Mouse (Mus musculus): ENCODE measurements at regions not wholly inside any gene's neighbourhood (a gene's known extent, or its start where the extent isn't known, plus 50 kb on each side); places are given as distances from the start of the nearest gene placed in this dataset.

- WGBS = 37% methylated on average over 10 of the region's 10 CpGs
- Histone ChIP-seq H3K9ac (replicated peaks; ENCODE audit: low read depth) (no peak overlapping the region), H3K4me3 (ENCODE audit: low read depth, low read length) (no peak overlapping the region), H3K27ac (ENCODE audit: low read length) (no peak overlapping the region), H3K9me3 (ENCODE audit: low read length) (no peaks in the 10 kb centered on the region), H3K36me3 (ENCODE audit: insufficient read depth, low read length) (no peaks in the 10 kb centered on the region), H3K27me3 (replicated peaks; ENCODE audit: insufficient read depth, low read length) (no peaks in the 10 kb centered on the region), H3K4me2 (replicated peaks; ENCODE audit: low read depth, low read length) (no peak overlapping the region), H3K4me1 (ENCODE audit: insufficient read depth, low read depth, low read length) (no peaks in the 10 kb centered on the region)
- DNase-seq (ENCODE audit: low spot score) (peak; percentile 80), ATAC-seq (peak; percentile 82)
- TF ChIP-seq CTCF (IDR thresholded peaks at IDR 0.05) (peak; percentile 86), EP300 (IDR thresholded peaks at IDR 0.05) (peak; percentile 76)
Measured at GRCm38 (mm10) chr3:38201861-38202656, 282.6 kb downstream of the Ankrd50 start.

DNA sequence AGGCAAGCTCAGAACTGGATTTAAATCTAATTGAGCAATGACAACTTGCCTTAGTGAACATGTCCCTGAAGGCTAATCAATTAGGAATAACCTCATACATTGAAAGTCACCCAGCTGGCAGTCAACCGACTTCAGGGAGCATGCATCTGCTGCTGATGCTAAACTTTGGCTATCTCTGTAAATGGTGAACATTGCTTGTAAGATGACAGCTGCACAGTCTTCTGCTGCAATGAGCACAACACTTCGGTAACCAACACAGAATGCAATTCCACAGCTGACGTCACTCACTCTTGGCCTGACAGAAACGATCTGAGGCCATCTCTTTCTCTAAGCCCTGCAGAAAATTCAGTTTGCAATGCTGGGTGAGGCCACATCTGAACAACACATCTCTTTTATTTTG is 290.6 kb downstream of the Ankrd50 start:
- no peaks in the 10 kb centered on the region for H3K4me1 ChIP-seq (ENCODE audit: insufficient read depth, low read depth, low read length)
- DNase-seq (ENCODE audit: low spot score) (peak; percentile 61), ATAC-seq (peak; percentile 67)
- H3K9me3 ChIP-seq (ENCODE audit: low read length) = no peaks in the 10 kb centered on the region
- H3K27ac ChIP-seq (ENCODE audit: low read length) = no peak overlapping the region
- H3K4me3 ChIP-seq (ENCODE audit: low read depth, low read length) = no peak overlapping the region
- WGBS = 54% methylated on average over 4 of the region's 4 CpGs
- H3K36me3 ChIP-seq (ENCODE audit: insufficient read depth, low read length) = no peaks in the 10 kb centered on the region
- TF ChIP-seq CTCF (IDR thresholded peaks at IDR 0.05) (no peak), EP300 (IDR thresholded peaks at IDR 0.05) (no peak)
- no peak overlapping the region for H3K4me2 ChIP-seq (replicated peaks; ENCODE audit: low read depth, low read length)
- H3K27me3 ChIP-seq (replicated peaks; ENCODE audit: insufficient read depth, low read length) = no peaks in the 10 kb centered on the region; the same call in 1 of the 2 replicates
- no peak overlapping the region for H3K9ac ChIP-seq (replicated peaks; ENCODE audit: low read depth)

- ATAC-seq = no peak
- Histone ChIP-seq H3K36me3 (ENCODE audit: insufficient read depth, low read length) (no peaks in the 10 kb centered on the region), H3K9me3 (ENCODE audit: low read length) (no peaks in the 10 kb centered on the region), H3K9ac (replicated peaks; ENCODE audit: low read depth) (no peak overlapping the region), H3K4me2 (replicated peaks; ENCODE audit: low read depth, low read length) (no peak overlapping the region), H3K27ac (ENCODE audit: low read length) (no peak overlapping the region), H3K4me1 (ENCODE audit: insufficient read depth, low read depth, low read length) (no peaks in the 10 kb centered on the region), H3K4me3 (ENCODE audit: low read depth, low read length) (no peak overlapping the region), H3K27me3 (replicated peaks; ENCODE audit: insufficient read depth, low read length) (no peaks in the 10 kb centered on the region; the same call in 1 of the 2 replicates)
- DNase-seq (ENCODE audit: low spot score) = no peak
- 72% methylated on average over 3 of the region's 3 CpGs for WGBS
- no peak for TF ChIP-seq CTCF (IDR thresholded peaks at IDR 0.05)
- no peak for TF ChIP-seq EP300 (IDR thresholded peaks at IDR 0.05)
Measured at GRCm38 (mm10) chr3:38187406-38187896, 297.2 kb downstream of the Ankrd50 start.

- Histone ChIP-seq H3K36me3 (ENCODE audit: insufficient read depth, low read length) (no peaks in the 10 kb centered on the region), H3K4me1 (ENCODE audit: insufficient read depth, low read depth, low read length) (no peaks in the 10 kb centered on the region), H3K4me2 (replicated peaks; ENCODE audit: low read depth, low read length) (no peak overlapping the region), H3K9ac (replicated peaks; ENCODE audit: low read depth) (no peak overlapping the region), H3K27ac (ENCODE audit: low read length) (no peak overlapping the region), H3K27me3 (replicated peaks; ENCODE audit: insufficient read depth, low read length) (no peaks in the 10 kb centered on the region), H3K4me3 (ENCODE audit: low read depth, low read length) (no peak overlapping the region), H3K9me3 (ENCODE audit: low read length) (no peaks in the 10 kb centered on the region)
- ATAC-seq (no peak), DNase-seq (ENCODE audit: low spot score) (no peak)
- no peak for TF ChIP-seq EP300 (IDR thresholded peaks at IDR 0.05)
- no peak for TF ChIP-seq CTCF (IDR thresholded peaks at IDR 0.05)
- WGBS = 93% methylated on average over 1 of the region's 1 CpGs
Measured at GRCm38 (mm10) chr3:38186503-38186902, 298.1 kb downstream of the Ankrd50 start.

GRCm38 (mm10) chr3:38178295-38178694 is 306.3 kb downstream of the Ankrd50 start:
- no peak overlapping the region for H3K27ac ChIP-seq (ENCODE audit: low read length)
- no peak for ATAC-seq
- DNase-seq (ENCODE audit: low spot score) = peak; percentile 23
- no peak overlapping the region for H3K4me3 ChIP-seq (ENCODE audit: low read depth, low read length)
- TF ChIP-seq EP300 (IDR thresholded peaks at IDR 0.05) (no peak), CTCF (IDR thresholded peaks at IDR 0.05) (peak; percentile 47)
- no peaks in the 10 kb centered on the region for H3K9me3 ChIP-seq (ENCODE audit: low read length)
- H3K4me1 ChIP-seq (ENCODE audit: insufficient read depth, low read depth, low read length) = no peaks in the 10 kb centered on the region
- no peak overlapping the region for H3K9ac ChIP-seq (replicated peaks; ENCODE audit: low read depth)
- H3K27me3 ChIP-seq (replicated peaks; ENCODE audit: insufficient read depth, low read length) = no peaks in the 10 kb centered on the region
- no peak overlapping the region for H3K4me2 ChIP-seq (replicated peaks; ENCODE audit: low read depth, low read length)
- no peaks in the 10 kb centered on the region for H3K36me3 ChIP-seq (ENCODE audit: insufficient read depth, low read length)

GRCm38 (mm10) chr3:38175946-38176345 is 308.7 kb downstream of the Ankrd50 start:
- H3K27me3 ChIP-seq (replicated peaks; ENCODE audit: insufficient read depth, low read length) = no peaks in the 10 kb centered on the region
- no peak overlapping the region for H3K27ac ChIP-seq (ENCODE audit: low read length)
- H3K9me3 ChIP-seq (ENCODE audit: low read length) = no peaks in the 10 kb centered on the region
- H3K4me3 ChIP-seq (ENCODE audit: low read depth, low read length) = no peak overlapping the region
- no peak for DNase-seq (ENCODE audit: low spot score)
- no peak overlapping the region for H3K4me2 ChIP-seq (replicated peaks; ENCODE audit: low read depth, low read length)
- no peak for ATAC-seq
- H3K36me3 ChIP-seq (ENCODE audit: insufficient read depth, low read length) = no peaks in the 10 kb centered on the region
- TF ChIP-seq CTCF (IDR thresholded peaks at IDR 0.05) = no peak
- no peak for TF ChIP-seq EP300 (IDR thresholded peaks at IDR 0.05)
- no peak overlapping the region for H3K9ac ChIP-seq (replicated peaks; ENCODE audit: low read depth)
- 73% methylated on average over 12 of the region's 12 CpGs for WGBS
- H3K4me1 ChIP-seq (ENCODE audit: insufficient read depth, low read depth, low read length) = no peaks in the 10 kb centered on the region
